Mouse (Mus musculus): ENCODE measurements around the gene Olig2. TPM values are rescaled to one million over a fixed set of nuclear protein-coding genes. Genes with fewer than 3 reads are reported as not detected.
"Not testable (repeated sequence)": the region's sequence is repeated elsewhere in the genome, so short reads cannot be mapped to it uniquely, and the experiment has no call there.

The Olig2 gene
- polyA plus RNA-seq, 1 experiment from 2014 or later, result not detected

GRCm38 (mm10) chr16:91232470-91233240, 7.4 kb downstream of the Olig2 start:
- WGBS, result 3% methylated on average over 25 of the region's 25 CpGs
- no peak overlapping the region for H3K9ac ChIP-seq (ENCODE audit: low read length)
- ATAC-seq (ENCODE audit: low read depth), result no peak

GRCm38 (mm10) chr16:91233241-91233944, 8.1 kb downstream of the Olig2 start:
- Histone ChIP-seq H3K27me3 (ENCODE audit: control insufficient read depth, insufficient read depth, low read depth, low read length) (peaks cover 72% of the 10 kb centered on the region), H3K9ac (ENCODE audit: low read length) (no peak overlapping the region), H3K27ac (ENCODE audit: low read length) (no peak overlapping the region), H3K4me3 (ENCODE audit: low read length) (no peak overlapping the region), H3K4me1 (replicated peaks; ENCODE audit: control insufficient read depth, insufficient read depth, low read length) (no peaks in the 10 kb centered on the region), H3K4me2 (ENCODE audit: low read depth, low read length) (no peak overlapping the region), H3K36me3 (ENCODE audit: control insufficient read depth, insufficient read depth, low read length) (no peaks in the 10 kb centered on the region), H3K9me3 (ENCODE audit: control insufficient read depth, low read length) (no peaks in the 10 kb centered on the region)
- 19% methylated on average over 11 of the region's 11 CpGs for WGBS
- no peak for ATAC-seq (ENCODE audit: low read depth)

More at GRCm38 (mm10) chr16:91232470-91233240, 7.4 kb downstream of the Olig2 start:
- H3K9me3 ChIP-seq (ENCODE audit: control insufficient read depth, low read length), result no peaks in the 10 kb centered on the region
- H3K4me2 ChIP-seq (ENCODE audit: low read depth, low read length), result no peak overlapping the region
- no peak overlapping the region for H3K27ac ChIP-seq (ENCODE audit: low read length)
- no peak overlapping the region for H3K4me3 ChIP-seq (ENCODE audit: low read length)
- no peaks in the 10 kb centered on the region for H3K4me1 ChIP-seq (replicated peaks; ENCODE audit: control insufficient read depth, insufficient read depth, low read length)
- peaks cover 75% of the 10 kb centered on the region for H3K27me3 ChIP-seq (ENCODE audit: control insufficient read depth, insufficient read depth, low read depth, low read length)
- no peaks in the 10 kb centered on the region for H3K36me3 ChIP-seq (ENCODE audit: control insufficient read depth, insufficient read depth, low read length)

- WGBS, result 39% methylated on average over 4 of the region's 4 CpGs
- Histone ChIP-seq H3K9me3 (ENCODE audit: control insufficient read depth, low read length) (no peaks in the 10 kb centered on the region), H3K36me3 (ENCODE audit: control insufficient read depth, insufficient read depth, low read length) (no peaks in the 10 kb centered on the region), H3K4me3 (ENCODE audit: low read length) (no peak overlapping the region), H3K4me1 (replicated peaks; ENCODE audit: control insufficient read depth, insufficient read depth, low read length) (no peaks in the 10 kb centered on the region), H3K27ac (ENCODE audit: low read length) (no peak overlapping the region), H3K9ac (ENCODE audit: low read length) (no peak overlapping the region), H3K27me3 (ENCODE audit: control insufficient read depth, insufficient read depth, low read depth, low read length) (peaks cover 22% of the 10 kb centered on the region), H3K4me2 (ENCODE audit: low read depth, low read length) (no peak overlapping the region)
- ATAC-seq (ENCODE audit: low read depth), result no peak
Measured at GRCm38 (mm10) chr16:91239024-91239423, 13.8 kb downstream of the Olig2 start.

- Histone ChIP-seq H3K4me2 (ENCODE audit: low read depth, low read length) (no peak overlapping the region), H3K27me3 (ENCODE audit: control insufficient read depth, insufficient read depth, low read depth, low read length) (peaks cover 3% of the 10 kb centered on the region; the same call in 1 of the 2 replicates)
- no peak for ATAC-seq (ENCODE audit: low read depth)
Measured at GRCm38 (mm10) chr16:91246292-91246691, 21.0 kb downstream of the Olig2 start.

GRCm38 (mm10) chr16:91255419-91256164, 30.3 kb downstream of the Olig2 start:
- not testable (repeated sequence) for H3K9ac ChIP-seq (ENCODE audit: low read length); H3K4me1 ChIP-seq (replicated peaks; ENCODE audit: control insufficient read depth, insufficient read depth, low read length); H3K27ac ChIP-seq (ENCODE audit: low read length); ATAC-seq (ENCODE audit: low read depth); H3K9me3 ChIP-seq (ENCODE audit: control insufficient read depth, low read length); H3K4me3 ChIP-seq (ENCODE audit: low read length); H3K4me2 ChIP-seq (ENCODE audit: low read depth, low read length); H3K36me3 ChIP-seq (ENCODE audit: control insufficient read depth, insufficient read depth, low read length)
- WGBS, result 9% methylated on average over 18 of the region's 28 CpGs
- H3K27me3 ChIP-seq (ENCODE audit: control insufficient read depth, insufficient read depth, low read depth, low read length), result peaks cover 24% of the 10 kb centered on the region

More at GRCm38 (mm10) chr16:91246292-91246691, 21.0 kb downstream of the Olig2 start:
- no peaks in the 10 kb centered on the region for H3K9me3 ChIP-seq (ENCODE audit: control insufficient read depth, low read length)
- WGBS, result 56% methylated on average over 9 of the region's 9 CpGs
- H3K4me3 ChIP-seq (ENCODE audit: low read length), result no peak overlapping the region
- no peak overlapping the region for H3K27ac ChIP-seq (ENCODE audit: low read length)
- no peak overlapping the region for H3K9ac ChIP-seq (ENCODE audit: low read length)
- H3K36me3 ChIP-seq (ENCODE audit: control insufficient read depth, insufficient read depth, low read length), result no peaks in the 10 kb centered on the region
- H3K4me1 ChIP-seq (replicated peaks; ENCODE audit: control insufficient read depth, insufficient read depth, low read length), result no peaks in the 10 kb centered on the region

- WGBS, result 42% methylated on average over 3 of the region's 3 CpGs
Measured at GRCm38 (mm10) chr16:91258956-91259355, 33.7 kb downstream of the Olig2 start.

GRCm38 (mm10) chr16:91260861-91261260, 35.6 kb downstream of the Olig2 start:
- no peaks in the 10 kb centered on the region for H3K36me3 ChIP-seq (ENCODE audit: control insufficient read depth, insufficient read depth, low read length)
- H3K4me1 ChIP-seq (replicated peaks; ENCODE audit: control insufficient read depth, insufficient read depth, low read length), result no peaks in the 10 kb centered on the region
- 83% methylated on average over 3 of the region's 3 CpGs for WGBS
- H3K9ac ChIP-seq (ENCODE audit: low read length), result no peak overlapping the region
- H3K9me3 ChIP-seq (ENCODE audit: control insufficient read depth, low read length), result no peaks in the 10 kb centered on the region
- no peak overlapping the region for H3K4me2 ChIP-seq (ENCODE audit: low read depth, low read length)
- H3K4me3 ChIP-seq (ENCODE audit: low read length), result no peak overlapping the region
- peaks cover 24% of the 10 kb centered on the region for H3K27me3 ChIP-seq (ENCODE audit: control insufficient read depth, insufficient read depth, low read depth, low read length)
- H3K27ac ChIP-seq (ENCODE audit: low read length), result no peak overlapping the region
- ATAC-seq (ENCODE audit: low read depth), result no peak

More at GRCm38 (mm10) chr16:91258956-91259355, 33.7 kb downstream of the Olig2 start:
- H3K36me3 ChIP-seq (ENCODE audit: control insufficient read depth, insufficient read depth, low read length), result no peaks in the 10 kb centered on the region
- H3K4me3 ChIP-seq (ENCODE audit: low read length), result no peak overlapping the region
- no peaks in the 10 kb centered on the region for H3K9me3 ChIP-seq (ENCODE audit: control insufficient read depth, low read length)
- no peak overlapping the region for H3K9ac ChIP-seq (ENCODE audit: low read length)
- no peaks in the 10 kb centered on the region for H3K4me1 ChIP-seq (replicated peaks; ENCODE audit: control insufficient read depth, insufficient read depth, low read length)
- ATAC-seq (ENCODE audit: low read depth), result no peak
- H3K4me2 ChIP-seq (ENCODE audit: low read depth, low read length), result no peak overlapping the region
- no peak overlapping the region for H3K27ac ChIP-seq (ENCODE audit: low read length)
- peaks cover 26% of the 10 kb centered on the region for H3K27me3 ChIP-seq (ENCODE audit: control insufficient read depth, insufficient read depth, low read depth, low read length)

GRCm38 (mm10) chr16:91262467-91263220, 37.4 kb downstream of the Olig2 start:
- no peak overlapping the region for H3K4me3 ChIP-seq (ENCODE audit: low read length)
- no peaks in the 10 kb centered on the region for H3K36me3 ChIP-seq (ENCODE audit: control insufficient read depth, insufficient read depth, low read length)
- H3K27ac ChIP-seq (ENCODE audit: low read length), result no peak overlapping the region
- H3K9ac ChIP-seq (ENCODE audit: low read length), result no peak overlapping the region
- no peaks in the 10 kb centered on the region for H3K4me1 ChIP-seq (replicated peaks; ENCODE audit: control insufficient read depth, insufficient read depth, low read length)
- no peaks in the 10 kb centered on the region for H3K9me3 ChIP-seq (ENCODE audit: control insufficient read depth, low read length)
- peaks cover 23% of the 10 kb centered on the region for H3K27me3 ChIP-seq (ENCODE audit: control insufficient read depth, insufficient read depth, low read depth, low read length)
- no peak overlapping the region for H3K4me2 ChIP-seq (ENCODE audit: low read depth, low read length)
- 37% methylated on average over 12 of the region's 12 CpGs for WGBS
- no peak for ATAC-seq (ENCODE audit: low read depth)
